Mouse (Mus musculus) ES-Bruce4 (cell line): ENCODE results near the gene Cd47. TPM values are rescaled to one million over a fixed set of nuclear protein-coding genes. Genes with fewer than 3 reads are reported as not detected.
A peak's percentile ranks its signal among the peaks of the same experiment; 100 is the strongest.

Experiments
- H3K27ac ChIP-seq: 2 replicates; pipeline ENCODE4 v1.5.1; 2012; ENCODE audit warnings: low read length, inconsistent platforms; ENCODE audit not compliant: insufficient read depth
- H3K27me3 ChIP-seq: 2 replicates; pipeline ENCODE4 v1.6.1; 2012; ENCODE audit warnings: mild to moderate bottlenecking, low read length, inconsistent platforms; ENCODE audit not compliant: control insufficient read depth, poor library complexity, insufficient read depth, severe bottlenecking
- H3K36me3 ChIP-seq: 2 replicates; pipeline ENCODE4 v1.6.1; 2012; ENCODE audit warnings: inconsistent platforms, mild to moderate bottlenecking, low read length, moderate library complexity; ENCODE audit not compliant: control insufficient read depth, poor library complexity, insufficient read depth, severe bottlenecking
- H3K4me1 ChIP-seq: one replicate; pipeline ENCODE4 v1.8.1; 2011; ENCODE audit warnings: low read length; ENCODE audit not compliant: control insufficient read depth, insufficient read depth
- H3K4me3 ChIP-seq: 2 replicates; pipeline ENCODE4 v1.5.1; 2011; ENCODE audit warnings: low read depth, mild to moderate bottlenecking, low read length
- H3K9ac ChIP-seq: 2 replicates; pipeline ENCODE4 v1.6.1; 2012; ENCODE audit warnings: low read depth, mild to moderate bottlenecking, inconsistent platforms; ENCODE audit not compliant: poor library complexity, severe bottlenecking
- H3K9me3 ChIP-seq: replicated peaks from 2 replicates; pipeline ENCODE4 v1.6.1; 2012; ENCODE audit warnings: mild to moderate bottlenecking, low read length, inconsistent platforms; ENCODE audit not compliant: control insufficient read depth, poor library complexity, insufficient read depth, severe bottlenecking
- CTCF ChIP-seq: IDR thresholded peaks from one replicate; pipeline ENCODE4 v1.8.1; 2011; ENCODE audit warnings: low read depth, low read length
- EP300 ChIP-seq: IDR thresholded peaks from 2 replicates; pipeline ENCODE4 v1.6.1; 2011; ENCODE audit warnings: low read depth, low read length; ENCODE audit not compliant: insufficient read depth
- POLR2A ChIP-seq: IDR thresholded peaks from one replicate; pipeline ENCODE4 v1.8.1; 2011; ENCODE audit warnings: low read length; ENCODE audit not compliant: insufficient read depth
- polyA plus RNA-seq: library from polyadenylated mRNA; stranded (reverse); fragments of >200 nt; gene quantifications from 2 replicates; pipeline ENCODE4 v1.2.4, GENCODE M21; 2011; ENCODE audit warnings: low read depth; ENCODE audit not compliant: missing spikeins, insufficient read depth, insufficient read length

Cd47 gene
- polyA plus RNA-seq, 1 experiment = 11.0 TPM

GRCm38 (mm10) chr16:49889031-49889655 is 88.8 kb downstream of the Cd47 start:
- no peaks in the 10 kb centered on the region for H3K9me3 ChIP-seq
- no peaks in the 10 kb centered on the region for H3K36me3 ChIP-seq
- H3K27me3 ChIP-seq = no peaks in the 10 kb centered on the region
- no peak overlapping the region for H3K9ac ChIP-seq
- TF ChIP-seq CTCF = no peak
- no peak for TF ChIP-seq POLR2A
- no peak for TF ChIP-seq EP300
- H3K27ac ChIP-seq = no peak overlapping the region
- H3K4me1 ChIP-seq = no peaks in the 10 kb centered on the region
- no peak overlapping the region for H3K4me3 ChIP-seq

- Histone ChIP-seq H3K36me3 (no peaks in the 10 kb centered on the region), H3K4me1 (no peaks in the 10 kb centered on the region), H3K4me3 (no peak overlapping the region), H3K27ac (no peak overlapping the region), H3K9ac (no peak overlapping the region), H3K9me3 (no peaks in the 10 kb centered on the region), H3K27me3 (no peaks in the 10 kb centered on the region)
- TF ChIP-seq CTCF = no peak
- TF ChIP-seq POLR2A = no peak
- TF ChIP-seq EP300 = no peak
Measured at GRCm38 (mm10) chr16:49892252-49892651, 91.9 kb downstream of the Cd47 start.

- no peaks in the 10 kb centered on the region for H3K36me3 ChIP-seq
- TF ChIP-seq CTCF = peak; percentile 66
- no peak for TF ChIP-seq POLR2A
- TF ChIP-seq EP300 = no peak
Measured at GRCm38 (mm10) chr16:49892945-49893344, 92.6 kb downstream of the Cd47 start.

GRCm38 (mm10) chr16:49894624-49895023 is 94.3 kb downstream of the Cd47 start:
- no peaks in the 10 kb centered on the region for H3K4me1 ChIP-seq

More at GRCm38 (mm10) chr16:49892945-49893344, 92.6 kb downstream of the Cd47 start:
- H3K9me3 ChIP-seq = no peaks in the 10 kb centered on the region
- H3K27ac ChIP-seq = no peak overlapping the region
- no peaks in the 10 kb centered on the region for H3K4me1 ChIP-seq
- no peak overlapping the region for H3K4me3 ChIP-seq
- no peaks in the 10 kb centered on the region for H3K27me3 ChIP-seq
- no peak overlapping the region for H3K9ac ChIP-seq

GRCm38 (mm10) chr16:49896132-49896531 is 95.8 kb downstream of the Cd47 start:
- no peak overlapping the region for H3K4me3 ChIP-seq
- no peaks in the 10 kb centered on the region for H3K27me3 ChIP-seq
- TF ChIP-seq CTCF (no peak), EP300 (no peak), POLR2A (no peak)
- no peaks in the 10 kb centered on the region for H3K9me3 ChIP-seq
- no peaks in the 10 kb centered on the region for H3K4me1 ChIP-seq
- H3K27ac ChIP-seq = no peak overlapping the region
- no peaks in the 10 kb centered on the region for H3K36me3 ChIP-seq
- no peak overlapping the region for H3K9ac ChIP-seq

More at GRCm38 (mm10) chr16:49894624-49895023, 94.3 kb downstream of the Cd47 start:
- H3K27me3 ChIP-seq = no peaks in the 10 kb centered on the region
- no peaks in the 10 kb centered on the region for H3K36me3 ChIP-seq
- no peak overlapping the region for H3K9ac ChIP-seq
- H3K9me3 ChIP-seq = no peaks in the 10 kb centered on the region
- no peak for TF ChIP-seq POLR2A
- TF ChIP-seq CTCF = no peak
- no peak for TF ChIP-seq EP300
- H3K4me3 ChIP-seq = no peak overlapping the region
- H3K27ac ChIP-seq = no peak overlapping the region

GRCm38 (mm10) chr16:49901395-49901794 is 101.1 kb downstream of the Cd47 start:
- Histone ChIP-seq H3K27me3 (no peaks in the 10 kb centered on the region), H3K9ac (no peak overlapping the region), H3K4me1 (peaks cover 2% of the 10 kb centered on the region), H3K36me3 (no peaks in the 10 kb centered on the region), H3K27ac (no peak overlapping the region), H3K9me3 (no peaks in the 10 kb centered on the region), H3K4me3 (no peak overlapping the region)
- TF ChIP-seq EP300 = no peak
- TF ChIP-seq CTCF = no peak
